Mouse (Mus musculus) urinary bladder, adult 18-20 months (tissue): ENCODE measurements around the gene Stx18.

Source experiments
- DNase-seq, 2 experiments: peaks; one replicate each; pipeline ENCODE4 v3.0.0; 2022; ENCODE audit warnings: low spot score in 2 of 2, mixed read lengths in 2 of 2

Gene Stx18

DNA sequence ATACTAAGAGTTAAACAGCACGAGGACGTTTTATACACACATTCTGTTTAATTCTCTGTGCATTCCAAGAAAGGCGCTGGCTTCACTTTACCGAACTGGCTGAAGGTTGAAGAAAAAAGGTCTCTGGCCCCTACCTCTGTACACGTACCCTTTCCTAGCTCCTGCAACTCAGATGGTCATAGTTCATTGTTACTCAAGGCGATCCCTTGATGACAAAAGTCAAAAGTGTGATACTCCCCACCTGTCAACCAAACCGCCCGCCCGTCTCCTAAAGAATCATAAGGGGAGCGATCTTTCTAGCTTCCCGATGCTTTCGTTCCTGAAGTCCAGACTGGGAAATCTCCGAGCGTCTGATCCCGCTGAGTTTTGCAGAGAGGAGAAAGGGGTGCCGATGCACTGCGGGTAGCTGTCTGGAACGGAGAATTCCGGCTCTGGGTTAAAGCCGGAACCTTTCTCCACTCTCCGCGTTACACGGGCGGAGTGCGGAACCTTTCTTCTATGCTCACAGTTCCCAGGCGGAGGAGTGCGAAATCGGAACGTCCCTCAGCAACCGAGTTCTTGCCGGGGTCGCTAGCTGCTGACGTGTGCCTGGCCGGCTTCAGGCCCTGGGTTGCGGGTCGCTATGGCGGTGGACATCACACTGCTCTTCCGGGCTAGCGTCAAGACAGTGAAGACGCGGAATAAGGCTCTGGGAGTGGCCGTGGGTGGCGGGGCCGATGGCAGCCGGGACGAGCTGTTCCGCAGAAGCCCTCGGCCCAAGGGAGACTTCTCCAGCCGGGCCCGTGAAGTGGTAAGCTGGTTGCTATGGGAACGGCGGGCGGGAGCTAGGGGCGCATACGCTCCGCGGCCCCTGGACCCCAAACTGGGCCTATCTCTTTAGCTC, at the start of gene Stx18:
Gene Stx18, plus strand, starts transcription at position 33 of the 883 bp plus-strand sequence.
- peak; percentile 78 to 88 for DNase-seq

DNA sequence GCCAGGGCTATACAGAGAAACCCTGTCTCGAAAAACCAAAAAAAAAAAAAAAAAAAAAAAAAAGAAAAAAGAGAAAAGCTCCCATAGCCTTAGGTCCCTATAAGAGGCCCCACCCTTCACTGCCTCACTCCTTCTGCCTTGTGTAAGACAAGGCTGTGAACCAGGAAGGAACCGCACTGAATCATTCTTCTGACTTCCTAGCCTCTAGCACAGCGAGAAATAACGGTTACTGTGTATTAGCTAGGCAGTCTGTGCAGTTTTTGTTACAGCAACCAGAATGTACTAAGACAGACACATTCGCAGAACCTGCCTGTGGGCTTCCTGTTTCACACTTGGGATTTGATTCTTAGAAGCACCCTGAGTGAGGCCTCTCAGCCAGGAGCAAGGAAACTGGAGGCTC, 46.2 kb upstream of the Stx18 start:
- DNase-seq: no peak

DNA sequence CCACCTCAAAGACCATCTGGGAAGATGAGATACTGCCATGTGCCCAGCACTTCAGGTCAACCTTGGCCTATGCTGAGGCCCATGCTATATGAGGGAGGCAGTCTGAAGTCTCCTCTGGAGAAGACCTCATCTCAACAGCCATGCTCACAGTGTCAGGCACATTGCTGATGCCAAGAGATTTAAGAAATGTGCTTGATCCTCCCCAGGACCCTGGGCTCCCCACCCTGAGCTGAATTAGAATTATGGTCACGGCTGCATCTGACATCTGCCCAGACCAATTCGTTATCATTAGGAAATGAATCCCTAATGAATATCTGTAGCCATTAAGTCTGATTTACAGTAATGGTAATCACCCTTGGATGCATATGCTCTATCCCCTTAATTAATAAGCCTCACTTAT, 39.7 kb upstream of the Stx18 start:
- no peak for DNase-seq

DNA sequence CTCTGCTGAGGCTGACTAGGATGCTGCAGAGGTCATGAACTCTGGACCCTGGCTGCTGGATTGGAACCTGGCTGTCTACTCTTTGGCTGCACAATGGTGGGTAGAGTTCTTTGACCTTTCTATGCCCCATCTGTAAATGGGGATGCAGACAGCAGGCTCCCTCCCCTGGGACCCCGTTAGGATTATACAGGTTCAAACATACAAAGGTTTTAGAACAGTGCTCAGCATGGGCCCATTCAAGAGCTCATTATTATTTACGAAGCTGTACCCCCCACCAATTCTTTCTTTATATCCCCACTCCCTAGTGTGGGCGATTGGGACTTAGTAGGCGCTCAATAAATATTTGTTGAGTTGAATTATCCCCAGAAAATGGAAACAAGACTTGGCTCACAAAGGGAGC, 36.0 kb upstream of the Stx18 start:
- DNase-seq: no peak

DNA sequence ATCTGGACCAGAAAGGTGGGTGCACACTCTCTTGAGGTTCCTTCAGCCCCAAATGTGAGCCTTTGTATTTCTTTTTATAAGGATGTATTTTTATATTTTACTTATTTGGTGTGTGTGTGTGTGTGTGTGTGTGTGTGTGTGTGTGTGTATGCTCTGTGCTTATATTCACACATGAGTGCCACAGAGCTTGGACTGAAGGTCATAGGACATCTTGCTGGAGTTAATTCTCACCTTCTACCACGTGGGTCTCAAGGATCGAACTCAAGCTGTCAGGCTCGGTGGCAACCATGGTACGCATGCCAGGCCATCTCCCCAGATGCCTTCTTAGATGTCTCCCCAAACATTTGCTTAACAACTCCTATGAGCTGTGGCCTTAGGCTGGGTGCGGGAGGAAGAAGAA, 33.8 kb upstream of the Stx18 start:
- no peak for DNase-seq

DNA sequence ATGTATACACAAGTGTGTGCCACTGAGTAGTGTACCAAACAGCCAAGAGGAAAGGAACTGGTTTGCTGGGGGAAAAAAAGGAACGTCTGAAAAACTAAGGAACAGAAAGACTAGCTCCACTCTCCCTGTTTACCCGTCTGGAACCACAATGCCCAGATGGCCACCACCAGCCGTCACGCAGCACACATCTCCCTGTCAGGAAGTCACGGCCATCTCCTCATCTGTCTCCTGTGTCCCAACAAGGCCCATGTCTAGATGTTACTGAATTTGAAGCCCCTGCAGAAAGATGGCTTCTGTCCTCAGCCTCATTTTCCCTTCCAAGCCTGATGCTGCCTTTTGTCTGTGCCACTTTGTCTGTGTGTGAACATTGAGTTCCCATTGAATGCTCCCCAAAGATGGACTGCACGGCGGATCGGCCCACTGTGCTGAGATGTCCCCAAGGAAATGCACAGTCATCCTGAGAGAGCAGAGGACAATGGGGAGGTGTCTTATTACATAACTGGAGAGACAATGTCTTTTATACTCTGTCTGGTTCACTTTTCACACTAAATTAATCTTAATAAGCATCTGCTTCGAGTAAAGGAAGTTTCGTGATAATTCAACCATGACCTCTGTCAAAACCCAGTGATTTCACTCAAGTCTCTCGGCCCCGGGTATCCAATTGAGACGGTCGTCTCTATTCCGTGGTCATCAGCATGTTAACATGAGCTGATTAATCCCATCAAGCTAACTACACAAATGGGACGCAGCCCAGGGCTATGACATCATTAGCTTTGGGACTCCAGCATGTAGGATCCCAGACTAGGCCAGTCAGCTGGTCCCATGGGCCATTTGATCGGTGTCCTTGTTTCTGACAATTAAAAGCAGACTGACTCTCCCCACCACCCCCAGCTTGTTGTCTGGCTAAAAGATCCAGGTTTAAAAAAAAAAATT, 31.9 kb upstream of the Stx18 start:
- DNase-seq: no peak

DNA sequence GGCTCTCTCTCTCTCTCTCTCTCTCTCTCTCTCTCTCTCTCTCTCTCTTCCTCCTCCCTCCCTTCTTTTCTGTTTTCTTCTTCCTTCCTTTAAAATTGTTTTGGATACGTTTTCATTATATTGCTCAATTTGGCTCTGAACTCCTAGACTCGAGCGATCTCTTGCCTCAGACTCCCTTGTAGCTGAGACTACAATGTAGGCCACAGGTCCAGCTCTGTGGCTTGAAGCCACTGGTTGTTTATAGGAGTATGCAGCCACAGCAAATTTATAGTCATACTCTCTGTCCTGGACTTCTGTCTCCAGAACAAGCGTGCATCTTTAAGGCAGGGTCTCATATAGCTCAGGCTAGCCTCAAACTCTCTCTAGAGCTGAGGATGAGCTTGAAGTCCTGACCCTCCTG, 29.5 kb upstream of the Stx18 start:
- DNase-seq: no peak

DNA sequence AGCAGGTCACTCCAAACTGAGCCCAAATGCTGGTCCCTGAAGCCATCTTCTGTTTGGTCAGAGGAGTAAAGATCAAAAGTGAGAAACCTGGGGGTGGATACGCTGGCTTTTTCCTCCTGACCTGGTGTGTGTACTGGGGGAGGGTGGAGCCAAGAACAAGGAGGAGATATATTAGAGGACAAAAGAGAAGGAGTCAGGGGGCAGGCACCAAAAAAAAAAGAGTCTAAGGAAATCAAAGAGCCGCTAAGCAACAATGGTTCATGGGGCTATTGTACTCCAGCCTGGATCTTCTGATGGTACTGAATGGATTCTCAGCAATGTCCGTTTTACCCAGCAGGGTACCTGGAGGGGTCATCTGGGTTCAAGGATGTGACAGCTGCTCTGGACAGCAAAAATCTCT, 23.6 kb upstream of the Stx18 start:
- no peak for DNase-seq

DNA sequence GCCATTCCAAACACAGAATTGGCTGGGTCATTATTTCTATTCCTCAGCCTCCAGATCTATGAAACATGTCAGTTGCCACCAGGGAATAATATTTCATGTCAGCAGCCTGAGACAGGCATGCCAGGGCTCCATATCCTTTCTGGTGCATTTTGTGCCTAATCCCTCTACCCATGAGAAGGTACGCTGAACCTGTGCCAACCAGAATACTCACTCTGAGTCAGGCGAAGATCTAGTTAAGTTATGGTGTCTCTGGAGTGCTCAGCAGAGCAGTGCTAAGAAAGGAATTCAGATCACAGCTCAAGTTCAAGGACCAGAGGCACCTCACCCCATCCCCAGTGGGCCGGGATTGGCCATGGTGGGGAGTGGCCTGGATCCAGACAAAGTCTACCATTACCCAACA, 21.6 kb upstream of the Stx18 start:
- no peak for DNase-seq

DNA sequence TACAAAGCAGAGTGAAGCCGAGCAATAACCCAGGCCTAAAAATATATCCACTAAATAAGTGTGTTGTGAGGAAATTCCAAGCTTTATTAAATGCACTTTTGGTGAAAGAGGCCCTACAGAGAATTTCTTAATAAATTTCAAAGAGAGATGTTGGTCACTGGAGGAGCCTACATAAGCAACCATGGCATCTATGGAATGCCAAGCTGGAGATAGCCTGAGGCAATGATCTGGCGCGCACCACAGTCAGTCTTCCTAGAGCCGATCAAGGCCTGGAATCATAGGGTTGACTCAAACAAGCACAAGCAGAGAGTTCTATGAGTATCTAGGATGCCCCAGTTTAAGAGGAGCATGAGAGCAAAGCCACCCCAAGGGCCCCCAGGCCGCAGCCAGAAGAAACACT, 10.9 kb upstream of the Stx18 start:
- no peak for DNase-seq

DNA sequence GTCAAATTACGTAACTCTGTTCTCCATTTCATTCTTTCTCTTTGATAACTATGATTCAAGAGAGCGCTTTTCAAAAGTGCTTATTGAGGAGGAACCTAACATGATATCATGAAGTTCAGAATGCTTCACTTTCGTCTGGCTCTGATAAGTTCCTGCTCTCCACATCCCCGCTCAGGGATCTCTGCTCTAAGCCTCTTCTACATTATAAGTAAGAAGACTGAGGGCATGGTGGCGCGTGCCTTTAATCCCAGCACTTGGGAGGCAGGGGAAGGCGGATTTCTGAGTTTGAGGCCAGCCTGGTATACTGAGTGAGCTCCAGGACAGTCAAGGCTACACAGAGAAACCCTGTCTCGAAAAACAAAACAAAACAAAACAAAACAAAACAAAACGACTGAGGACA, 268 bp upstream of the Stx18 start:
- no peak for DNase-seq

DNA sequence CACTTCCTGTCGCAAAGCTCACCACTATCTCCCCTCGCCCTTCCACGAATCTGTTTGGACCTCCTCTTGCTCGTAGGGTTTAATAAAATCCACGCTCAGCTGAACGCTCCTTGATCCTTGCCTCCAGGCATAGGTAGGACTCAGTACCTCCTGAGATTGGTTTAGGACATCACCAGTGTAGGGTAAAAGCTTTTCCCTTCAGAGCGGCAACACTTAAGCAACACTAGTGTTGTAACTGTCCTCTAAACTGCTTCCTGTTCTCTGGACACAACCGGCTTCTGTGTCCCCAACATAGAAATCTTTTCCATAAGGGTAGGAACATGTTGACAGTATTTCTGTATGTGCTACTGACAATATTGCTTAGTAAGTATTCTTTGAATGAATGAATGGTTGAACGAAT, 1.3 kb downstream of the Stx18 start:
- no peak for DNase-seq

DNA sequence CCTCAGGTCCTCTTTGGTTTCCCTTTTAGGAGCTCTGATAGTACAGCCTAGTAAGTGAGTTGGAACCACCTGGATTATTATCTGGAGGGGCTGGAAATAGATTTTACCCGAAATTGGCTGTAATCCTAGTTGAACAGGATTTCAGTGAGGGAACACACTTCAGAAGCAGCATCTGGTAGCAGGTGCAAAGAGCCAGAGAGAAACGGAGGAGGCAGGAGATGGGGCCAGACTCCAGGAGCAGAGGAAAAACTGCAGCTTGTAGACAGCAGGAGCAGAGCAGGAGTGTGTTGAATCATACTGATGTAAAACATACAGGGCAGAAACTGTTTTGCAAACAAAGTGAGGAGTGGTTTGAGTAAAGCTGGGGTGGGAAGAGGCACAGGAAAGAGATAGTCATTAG, 6.4 kb downstream of the Stx18 start:
- no peak for DNase-seq

DNA sequence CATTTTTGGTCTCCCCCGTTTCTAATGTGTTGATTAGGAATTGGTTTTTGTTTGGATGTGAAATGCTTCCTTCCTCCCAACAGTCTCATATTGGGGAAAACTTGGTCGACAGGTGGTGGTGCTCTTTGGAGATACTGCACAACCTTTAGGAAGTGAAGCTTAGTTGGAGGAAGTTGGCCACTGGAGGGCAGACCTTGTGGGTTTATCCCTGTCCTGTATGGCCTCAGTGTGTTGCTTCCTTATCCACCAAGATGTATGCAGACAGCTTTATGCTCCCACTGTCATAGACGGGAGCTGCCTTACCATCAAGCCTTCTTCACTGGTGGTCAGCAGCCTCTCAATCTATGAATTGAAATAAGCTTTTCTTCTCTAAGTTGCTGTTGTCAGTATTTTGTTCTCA, 9.6 kb downstream of the Stx18 start:
- no peak for DNase-seq

DNA sequence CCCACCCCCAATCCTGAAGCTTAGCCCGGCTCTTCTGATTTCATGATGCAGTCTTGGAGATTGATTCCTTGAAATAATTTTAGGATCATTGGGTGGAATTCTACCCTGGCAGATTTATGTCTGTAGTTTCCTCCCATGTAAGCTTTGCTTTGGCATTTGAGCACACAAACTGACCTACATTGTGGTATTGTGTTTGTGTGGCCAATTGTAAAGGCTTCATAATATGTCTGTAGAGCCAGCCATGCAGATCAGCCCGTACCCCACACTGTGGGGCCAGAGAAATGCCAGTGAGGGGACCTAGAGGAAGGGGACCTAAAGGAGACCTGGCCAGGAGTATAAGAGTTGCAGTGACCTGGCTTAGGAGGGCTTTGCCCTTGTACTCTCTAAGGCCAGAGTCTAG, 22.5 kb downstream of the Stx18 start:
- no peak for DNase-seq

DNA sequence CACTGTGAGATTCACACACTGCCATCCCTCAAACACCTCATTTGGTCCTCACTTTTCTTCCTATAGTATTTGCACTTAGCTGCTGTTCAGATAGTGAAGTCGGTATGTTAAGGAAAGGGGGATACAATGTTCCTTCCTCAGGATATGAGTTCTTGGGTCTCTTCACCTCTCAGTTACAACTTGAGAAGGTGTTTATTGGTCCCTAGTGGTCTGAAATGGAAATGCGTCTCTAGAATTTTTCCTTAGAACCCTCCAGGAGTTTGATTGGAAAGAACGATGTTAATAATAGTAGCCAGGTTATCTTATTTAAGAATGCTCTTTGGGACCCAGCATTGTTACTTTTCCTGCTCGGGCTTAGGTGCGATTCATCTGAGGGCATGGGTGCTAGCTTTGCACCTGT, 24.2 kb downstream of the Stx18 start:
- no peak for DNase-seq

DNA sequence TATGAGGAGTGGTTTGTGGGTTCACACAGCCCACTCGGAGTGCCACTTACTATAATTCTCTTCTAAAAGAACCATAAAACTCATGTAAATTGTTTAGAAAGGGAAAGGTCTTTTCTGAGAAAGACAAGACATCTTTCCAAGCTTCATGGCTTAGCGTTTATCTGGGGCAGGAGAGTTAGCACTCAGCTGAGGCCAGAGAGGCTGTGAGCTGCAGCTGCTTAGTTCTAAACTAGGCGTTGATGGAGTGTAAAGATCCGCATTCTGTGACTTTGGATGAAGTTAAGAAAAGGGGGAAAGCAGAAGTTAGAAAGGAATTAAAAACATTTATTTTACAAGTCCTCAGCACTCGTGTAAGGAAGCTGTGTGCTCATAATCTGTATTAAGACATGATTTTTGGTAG, 24.8 kb downstream of the Stx18 start:
- no peak for DNase-seq

DNA sequence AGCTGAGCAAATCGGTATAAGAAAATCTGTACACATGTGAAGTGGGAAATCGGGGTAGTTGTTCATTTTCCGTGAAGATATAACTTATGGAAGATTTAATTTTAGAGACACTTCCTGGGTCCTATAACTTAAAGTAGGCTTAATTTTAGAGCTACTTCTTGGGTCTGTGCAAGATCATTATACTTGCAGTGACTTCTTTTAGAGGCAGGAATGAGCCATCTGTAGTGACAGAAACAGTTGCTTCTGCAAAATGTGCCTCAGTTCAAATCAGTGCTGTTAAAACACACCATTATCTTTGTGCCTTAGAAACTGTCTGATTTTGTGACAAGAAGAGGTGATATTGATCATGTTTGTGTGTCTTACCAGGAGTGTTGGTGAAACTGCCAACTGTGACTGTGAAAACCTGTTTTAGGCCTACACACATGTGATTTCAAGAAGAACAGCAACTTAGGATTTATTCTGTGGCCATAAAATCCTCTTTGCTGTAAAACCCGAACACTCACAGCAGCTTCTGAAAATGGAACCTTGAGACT, 25.6 kb downstream of the Stx18 start:
- DNase-seq: no peak

DNA sequence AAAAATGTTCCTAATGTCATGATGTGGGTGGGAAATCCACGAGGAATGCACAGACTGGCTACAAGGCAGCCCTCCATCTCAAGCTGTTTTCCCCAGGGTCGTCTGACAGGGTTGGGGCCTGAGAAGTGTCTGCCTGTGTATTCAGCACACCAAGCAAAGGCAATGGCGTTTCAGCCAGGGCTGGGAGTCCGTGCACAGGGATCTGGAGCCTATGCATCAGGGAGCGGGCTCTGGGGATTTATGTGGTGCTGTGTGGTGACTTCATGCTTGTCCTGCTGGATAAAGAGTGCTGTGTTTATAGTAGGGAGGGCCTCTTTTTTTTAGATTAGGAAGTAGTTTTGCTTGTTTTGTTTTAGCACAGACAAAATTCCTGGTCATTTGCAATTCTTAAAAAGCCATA, 26.2 kb downstream of the Stx18 start:
- DNase-seq: no peak

DNA sequence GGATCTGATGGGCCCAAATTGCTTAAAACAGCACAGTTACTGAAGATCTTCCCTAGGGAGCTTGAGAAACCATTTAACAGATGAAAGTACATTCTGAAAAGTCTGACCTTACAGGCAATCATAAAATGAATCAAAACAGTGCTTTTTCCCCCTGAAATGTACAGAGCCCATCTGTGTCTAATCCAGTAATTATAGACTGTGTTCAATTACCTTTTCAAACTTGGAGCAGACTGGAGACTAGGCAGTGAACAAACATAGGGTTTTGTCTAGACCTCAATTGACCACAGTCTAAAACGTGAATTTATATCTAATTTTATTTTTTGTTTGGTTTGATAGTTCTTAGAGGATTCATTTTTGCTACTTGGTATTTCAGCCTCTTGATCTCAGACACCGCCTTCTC, 26.9 kb downstream of the Stx18 start:
- DNase-seq: no peak

DNA sequence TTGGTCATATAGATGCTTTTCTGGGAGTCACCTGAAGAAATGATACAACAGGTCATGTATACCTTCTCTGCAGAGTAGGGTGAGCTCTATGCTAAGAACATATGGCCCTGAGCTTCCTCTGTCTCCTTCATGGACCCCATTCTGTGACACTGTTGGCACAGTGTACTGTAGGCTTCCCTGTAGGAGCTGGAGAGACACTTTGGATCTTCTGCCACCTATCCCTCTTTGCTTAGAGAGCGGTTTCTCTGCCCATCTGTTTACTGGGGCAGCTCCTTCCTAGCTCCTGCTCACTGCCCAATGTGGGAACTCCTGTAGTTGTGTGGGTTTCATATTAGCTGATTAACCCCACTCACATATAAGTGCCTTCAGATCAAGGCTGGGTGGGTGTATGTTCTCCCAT, 28.1 kb downstream of the Stx18 start:
- no peak for DNase-seq

DNA sequence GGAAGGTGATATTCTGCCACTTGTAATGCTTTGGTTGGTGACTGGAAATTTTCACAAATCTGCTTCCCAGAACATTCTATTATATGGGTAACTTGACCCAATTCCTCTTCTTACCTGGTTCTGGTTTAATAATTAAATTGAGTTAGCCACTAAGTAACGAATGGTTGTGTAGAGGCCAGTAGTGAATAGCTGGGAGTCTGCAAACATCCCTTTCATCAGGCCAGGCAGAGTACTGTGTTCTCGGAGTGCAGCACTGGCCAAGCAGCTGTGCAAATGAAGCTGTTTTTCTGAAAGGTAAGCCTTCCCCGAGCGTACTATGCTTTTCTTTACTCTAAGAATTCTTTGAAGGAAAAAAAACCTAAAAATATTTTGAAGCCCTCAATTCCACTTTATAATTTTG, 37.8 kb downstream of the Stx18 start:
- DNase-seq: no peak

DNA sequence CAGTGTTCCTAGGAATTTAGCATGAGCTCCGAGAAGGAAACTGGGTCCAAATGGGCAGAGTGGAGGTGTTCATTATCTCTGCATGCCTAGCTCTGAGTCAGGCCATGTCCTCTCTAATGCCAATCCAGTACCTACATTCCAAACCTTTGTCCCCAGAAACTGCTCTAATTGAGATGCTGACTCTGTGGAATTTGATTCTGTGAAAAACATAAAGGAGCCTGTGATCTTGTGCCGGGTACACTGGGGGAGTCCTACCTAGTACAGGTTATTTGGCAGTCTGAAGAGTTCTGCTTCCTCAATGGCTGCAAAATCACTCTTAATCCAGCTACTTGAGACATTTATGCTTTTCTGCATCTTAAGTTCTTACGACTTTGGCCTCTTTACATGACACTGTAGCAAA, 40.0 kb downstream of the Stx18 start:
- no peak for DNase-seq
